Mouse (Mus musculus) adrenal gland, adult 10 weeks (tissue): ENCODE measurements around the gene Olfr1373. TPM values are rescaled to one million over a fixed set of nuclear protein-coding genes. Genes with fewer than 3 reads are reported as not detected.

ENCODE experiments used
- polyA plus RNA-seq: library from polyadenylated mRNA; stranded (reverse); fragments of 350-450 nt; fragmentation: Illumina TruSeq; extraction: RNeasy Lipid Tissue Mini Kit (QIAGEN cat#74804); gene quantifications from one replicate; pipeline ENCODE4 v1.2.3, GENCODE M21; 2014; ENCODE audit warnings: low read depth, low replicate concordance

The Olfr1373 gene
- not detected for polyA plus RNA-seq

GRCm38 (mm10) chr11:52145428-52145827, at the start of gene Olfr1373:
TSS of gene Olfr1373 (minus strand) at chr11:52145528.

GRCm38 (mm10) chr11:52098398-52098946, 46.9 kb downstream of the Olfr1373 start, which contains the start of gene Ppp2ca:
TSS of gene Ppp2ca (plus strand) at chr11:52098681.

Other genes with a start within 250 kb of the Olfr1373 start
- gene Cdkn2aipnl, start 177.9 kb downstream of the Olfr1373 start, polyA plus RNA-seq: 26.1 TPM
- gene Ube2b, start 144.8 kb downstream of the Olfr1373 start, polyA plus RNA-seq: 460 TPM
- 9.0 TPM for gene Cdkl3, start 141.3 kb downstream of the Olfr1373 start, polyA plus RNA-seq
- 201 TPM for gene Ppp2ca, start 46.8 kb downstream of the Olfr1373 start, polyA plus RNA-seq
- gene Olfr1371, start 68.5 kb upstream of the Olfr1373 start, polyA plus RNA-seq: not detected
- gene Skp1a, start 86.5 kb upstream of the Olfr1373 start, polyA plus RNA-seq: 1,778 TPM
- 28.4 TPM for gene Tcf7, start 137.5 kb upstream of the Olfr1373 start, polyA plus RNA-seq
- 367 TPM for gene Vdac1, start 215.3 kb upstream of the Olfr1373 start, polyA plus RNA-seq